Mouse (Mus musculus) stomach, postnatal 0 days (tissue): ENCODE measurements around the gene Agxt. TPM values are rescaled to one million over a fixed set of nuclear protein-coding genes. Genes with fewer than 3 reads are reported as not detected.

ENCODE experiments used
- ATAC-seq: fragments of 200-750 bp; cut with Nextera tagmentation; 2 replicates; pipeline ENCODE4 v1.8.0; 2017; ENCODE audit not compliant: low FRiP score, low TSS enrichment
- DNase-seq: peaks from one replicate; pipeline ENCODE4 v3.0.0-alpha.2; 2016; ENCODE audit warnings: low spot score
- H3K27ac ChIP-seq: fragments of 300-500 bp; sonication (generic); replicated peaks from 2 replicates; pipeline ENCODE4 v1.5.1; 2014; ENCODE audit warnings: mild to moderate bottlenecking, control low read depth
- H3K27me3 ChIP-seq: fragments of 300-500 bp; sonication (generic); 2 replicates; pipeline ENCODE4 v1.6.1; 2014; ENCODE audit warnings: low read length; ENCODE audit not compliant: control insufficient read depth, insufficient read depth
- H3K36me3 ChIP-seq: fragments of 300-500 bp; sonication (generic); 2 replicates; pipeline ENCODE4 v1.6.1; 2014; ENCODE audit warnings: low read length, mixed read lengths; ENCODE audit not compliant: control insufficient read depth, insufficient read depth
- H3K4me1 ChIP-seq: fragments of 300-500 bp; sonication (generic); replicated peaks from 2 replicates; pipeline ENCODE4 v1.6.1; 2014; ENCODE audit warnings: antibody characterized with exemption; ENCODE audit not compliant: control insufficient read depth, insufficient read depth
- H3K4me2 ChIP-seq: fragments of 300-500 bp; sonication (generic); replicated peaks from 2 replicates; pipeline ENCODE4 v1.6.1; 2014; ENCODE audit warnings: low read depth, mild to moderate bottlenecking, control low read depth, moderate library complexity
- H3K4me3 ChIP-seq: fragments of 300-500 bp; sonication (generic); 2 replicates; pipeline ENCODE4 v1.5.1; 2014; ENCODE audit warnings: low read depth, low read length, control low read depth
- H3K9ac ChIP-seq: fragments of 300-500 bp; sonication (generic); 2 replicates; pipeline ENCODE4 v1.6.1; 2014; ENCODE audit warnings: mild to moderate bottlenecking, low read length, control low read depth, mixed read lengths
- H3K9me3 ChIP-seq: fragments of 300-500 bp; sonication (generic); 2 replicates; pipeline ENCODE4 v1.6.1; 2016; ENCODE audit warnings: low read length; ENCODE audit not compliant: control insufficient read depth
- CTCF ChIP-seq: IDR thresholded peaks from 2 replicates; pipeline ENCODE4 v1.5.1; 2016; ENCODE audit warnings: antibody characterized with exemption, low read depth, mild to moderate bottlenecking, moderate library complexity
- EP300 ChIP-seq: optimal IDR thresholded peaks from 2 replicates; pipeline ENCODE3; 2016; ENCODE audit warnings: antibody characterized with exemption
- WGBS: fragments of 180-500 bp; shearing (Covaris S2); extraction: QIAGEN DNeasy Blood & Tissue Kit; methylation state at CpG from one replicate; pipeline ENCODE4 v1.1.7; 2014; 5-methylcytosine and 5-hydroxymethylcytosine counted together
- polyA plus RNA-seq: library from polyadenylated mRNA; unstranded; fragments of >200 nt; fragmentation: Nextera tagmentation; extraction: Ambion mirVana; gene quantifications from 2 replicates; pipeline ENCODE4 v1.2.1, GENCODE M21; 2015

Agxt gene
- polyA plus RNA-seq, 1 experiment from 2014 or later: 0.55 TPM

- peak; percentile 25 for TF ChIP-seq EP300
- TF ChIP-seq CTCF: no peak
- peak overlapping the region; percentile 30; the same call in 1 of the 2 replicates for H3K27ac ChIP-seq
- 60% methylated on average over 4 of the region's 4 CpGs for WGBS
- H3K4me3 ChIP-seq: no peak overlapping the region
- no peak overlapping the region for H3K4me2 ChIP-seq
- H3K27me3 ChIP-seq: no peaks in the 10 kb centered on the region
- H3K9me3 ChIP-seq: no peaks in the 10 kb centered on the region
- no peak for DNase-seq
- H3K9ac ChIP-seq: no peak overlapping the region
- H3K4me1 ChIP-seq: peaks cover 7% of the 10 kb centered on the region; the same call in 1 of the 2 replicates
- no peaks in the 10 kb centered on the region for H3K36me3 ChIP-seq
- ATAC-seq: no peak
These were observed 38.6 kb downstream of the Agxt start for GRCm38 (mm10) chr1:93173665-93174064.

DNA sequence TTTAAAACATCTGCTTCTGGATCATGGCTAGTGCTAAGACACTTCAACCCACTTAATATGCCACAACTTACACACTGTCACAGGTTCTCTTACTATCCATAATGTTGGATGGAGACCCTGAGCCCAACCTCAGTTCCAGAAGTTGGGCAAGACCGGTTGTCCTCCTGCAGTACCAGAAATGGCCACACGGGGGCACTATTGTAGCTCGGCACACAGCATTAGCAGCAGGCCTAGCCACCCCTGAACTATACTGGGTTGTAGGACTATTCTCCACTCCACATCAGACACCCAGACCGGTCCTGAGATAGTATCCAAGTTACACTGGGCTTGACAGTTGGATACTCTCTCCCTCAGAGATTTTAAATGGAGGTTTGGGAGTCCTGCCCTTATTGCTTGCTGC, 39.4 kb downstream of the Agxt start:
- ATAC-seq (peak; percentile 66), DNase-seq (peak; percentile 90)
- Histone ChIP-seq H3K9me3 (no peaks in the 10 kb centered on the region), H3K4me3 (no peak overlapping the region), H3K9ac (no peak overlapping the region), H3K27ac (peak overlapping the region; percentile 2; the same call in 1 of the 2 replicates), H3K4me1 (peaks cover 7% of the 10 kb centered on the region; the same call in 1 of the 2 replicates), H3K4me2 (no peak overlapping the region), H3K36me3 (no peaks in the 10 kb centered on the region), H3K27me3 (no peaks in the 10 kb centered on the region)
- WGBS: 2% methylated on average over 4 of the region's 4 CpGs
- no peak for TF ChIP-seq EP300
- peak; percentile 99 for TF ChIP-seq CTCF

DNA sequence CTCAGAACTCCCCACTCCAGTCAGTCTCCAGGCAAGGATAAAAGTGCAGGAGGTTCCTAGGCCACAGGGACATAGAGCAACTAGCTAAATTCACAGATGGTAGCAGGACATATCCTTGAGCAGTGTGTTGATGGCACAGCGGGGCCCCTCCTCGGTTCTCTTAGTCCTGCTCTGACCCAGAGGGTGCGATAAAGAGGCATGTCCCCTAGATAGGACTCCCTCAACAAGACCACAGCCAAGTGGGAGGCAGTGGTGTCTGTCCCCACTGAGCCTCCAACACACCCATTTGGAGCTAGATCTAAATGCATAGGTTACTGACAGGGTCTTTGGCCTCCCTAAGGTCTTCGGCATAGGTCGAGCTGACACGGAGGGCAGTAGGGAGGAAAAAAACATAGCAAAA, 40.8 kb downstream of the Agxt start:
- no peaks in the 10 kb centered on the region for H3K36me3 ChIP-seq
- no peak overlapping the region for H3K4me3 ChIP-seq
- ATAC-seq: no peak
- peak overlapping the region; percentile 61 for H3K4me2 ChIP-seq
- 30% methylated on average over 5 of the region's 6 CpGs for WGBS
- H3K9me3 ChIP-seq: no peaks in the 10 kb centered on the region
- H3K27me3 ChIP-seq: no peaks in the 10 kb centered on the region
- H3K4me1 ChIP-seq: peaks cover 7% of the 10 kb centered on the region; the same call in 1 of the 2 replicates
- H3K9ac ChIP-seq: no peak overlapping the region
- no peak for DNase-seq
- TF ChIP-seq CTCF: no peak; the same call in 1 of the 2 replicates
- H3K27ac ChIP-seq: no peak overlapping the region

GRCm38 (mm10) chr1:93176525-93177332, 41.7 kb downstream of the Agxt start:
- ATAC-seq (peak; percentile 76), DNase-seq (peak; percentile 68)
- TF ChIP-seq CTCF (no peak), EP300 (no peak)
- Histone ChIP-seq H3K27me3 (no peaks in the 10 kb centered on the region), H3K27ac (peak overlapping the region; percentile 77), H3K4me2 (peak overlapping the region; percentile 61), H3K4me3 (peak overlapping the region; percentile 24), H3K4me1 (peaks cover 7% of the 10 kb centered on the region; the same call in 1 of the 2 replicates), H3K36me3 (no peaks in the 10 kb centered on the region), H3K9ac (peak overlapping the region; percentile 52), H3K9me3 (no peaks in the 10 kb centered on the region)
- 7% methylated on average over 24 of the region's 44 CpGs for WGBS

GRCm38 (mm10) chr1:93182281-93182680, 47.2 kb downstream of the Agxt start:
- Histone ChIP-seq H3K4me3 (no peak overlapping the region), H3K4me2 (no peak overlapping the region), H3K9ac (no peak overlapping the region), H3K4me1 (0 out of 2 replicates have a peak, but pooled peaks cover 2% of the 10 kb centered on the region), H3K27ac (no peak overlapping the region), H3K36me3 (no peaks in the 10 kb centered on the region), H3K9me3 (no peaks in the 10 kb centered on the region), H3K27me3 (no peaks in the 10 kb centered on the region)
- 71% methylated on average over 7 of the region's 7 CpGs for WGBS
- DNase-seq (no peak), ATAC-seq (no peak)
- no peak for TF ChIP-seq EP300
- TF ChIP-seq CTCF: no peak
